Mouse (Mus musculus): Measurements from ENCODE around the gene Ank. TPM values are rescaled to one million over a fixed set of nuclear protein-coding genes. Genes with fewer than 3 reads are reported as not detected.
A peak's percentile ranks its signal among the peaks of the same experiment; 100 is the strongest.

The Ank gene
- total and polyA plus RNA-seq, 2 experiments from 2014 or later, result 15.8 to 28.4 TPM

DNA sequence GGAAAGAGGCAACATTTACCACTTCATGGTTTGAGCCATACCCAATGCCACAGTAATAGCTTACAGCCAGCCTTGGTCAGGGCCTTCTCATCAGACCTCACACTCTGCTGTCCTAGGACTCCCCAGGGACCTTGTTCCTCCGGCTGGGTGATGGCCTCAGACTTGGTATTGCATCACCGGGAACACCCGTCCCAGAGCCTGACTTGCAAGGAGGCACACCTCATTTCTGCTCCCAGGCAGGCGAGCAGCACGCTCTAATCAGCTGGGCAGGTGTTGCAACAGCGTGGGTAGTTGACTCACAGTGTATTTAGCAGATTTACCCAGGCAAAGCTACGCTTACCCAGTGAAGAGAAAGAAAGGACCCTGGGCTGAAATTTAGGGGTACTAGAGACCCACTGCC is 11.2 kb downstream of the Ank start:
- no peaks in the 10 kb centered on the region for H3K9me3 ChIP-seq (ENCODE audit: low read length)
- DNase-seq (ENCODE audit: low spot score), result no peak
- H3K4me1 ChIP-seq (ENCODE audit: insufficient read depth, low read length), result peaks cover 5% of the 10 kb centered on the region; the same call in 1 of the 2 replicates

GRCm38 (mm10) chr15:27480333-27481015 is 14.0 kb downstream of the Ank start:
- no peak overlapping the region for H3K27ac ChIP-seq (ENCODE audit: low read depth, low read length)
- 82% methylated on average over 4 of the region's 4 CpGs for WGBS
- DNase-seq (ENCODE audit: low spot score) (no peak), ATAC-seq (ENCODE audit: low FRiP score) (no peak)
- H3K4me3 ChIP-seq (ENCODE audit: low read depth, low read length), result no peak overlapping the region
- H3K9ac ChIP-seq (replicated peaks; ENCODE audit: low read length, poor library complexity, severe bottlenecking), result no peak overlapping the region
- TF ChIP-seq CTCF (IDR thresholded peaks at IDR 0.05), result no peak
- H3K36me3 ChIP-seq (ENCODE audit: insufficient read depth, low read length), result no peaks in the 10 kb centered on the region
- peaks cover 9% of the 10 kb centered on the region for H3K4me1 ChIP-seq (ENCODE audit: insufficient read depth, low read length)
- no peaks in the 10 kb centered on the region for H3K27me3 ChIP-seq (ENCODE audit: insufficient read depth, low read length)
- H3K9me3 ChIP-seq (ENCODE audit: low read length), result no peaks in the 10 kb centered on the region
- H3K4me2 ChIP-seq (ENCODE audit: low read depth, low read length, poor library complexity, severe bottlenecking), result no peak overlapping the region

More for the DNA sequence above, 11.2 kb downstream of the Ank start:
- Histone ChIP-seq H3K27me3 (ENCODE audit: insufficient read depth, low read length) (no peaks in the 10 kb centered on the region), H3K36me3 (ENCODE audit: insufficient read depth, low read length) (no peaks in the 10 kb centered on the region), H3K27ac (ENCODE audit: low read depth, low read length) (no peak overlapping the region), H3K9ac (replicated peaks; ENCODE audit: low read length, poor library complexity, severe bottlenecking) (no peak overlapping the region), H3K4me2 (ENCODE audit: low read depth, low read length, poor library complexity, severe bottlenecking) (no peak overlapping the region), H3K4me3 (ENCODE audit: low read depth, low read length) (no peak overlapping the region)
- no peak for TF ChIP-seq CTCF (IDR thresholded peaks at IDR 0.05)
- ATAC-seq (ENCODE audit: low FRiP score), result no peak
- 92% methylated on average over 7 of the region's 7 CpGs for WGBS

DNA sequence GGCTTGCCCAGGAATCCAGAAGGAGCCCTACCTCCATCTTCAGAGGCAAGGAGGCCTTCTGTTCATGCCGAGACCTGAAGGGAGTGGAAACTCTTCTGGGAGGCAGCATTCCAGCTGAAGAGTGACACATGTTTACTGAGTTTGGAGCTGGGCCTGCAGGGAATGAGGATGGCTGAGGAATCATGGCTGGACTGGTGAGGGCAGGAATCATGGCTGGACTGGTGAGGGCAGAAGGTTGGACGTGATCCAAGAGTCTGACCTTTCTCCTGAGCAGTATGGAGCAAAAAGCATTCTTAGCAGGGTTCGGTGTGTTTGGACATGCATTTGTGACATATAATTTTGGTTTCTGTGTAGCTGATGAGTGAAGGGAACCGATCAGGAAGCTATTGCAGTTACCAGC is 15.5 kb downstream of the Ank start:
- Histone ChIP-seq H3K4me1 (ENCODE audit: insufficient read depth, low read length) (peaks cover 19% of the 10 kb centered on the region), H3K4me3 (ENCODE audit: low read depth, low read length) (no peak overlapping the region), H3K27ac (ENCODE audit: low read depth, low read length) (no peak overlapping the region), H3K4me2 (ENCODE audit: low read depth, low read length, poor library complexity, severe bottlenecking) (no peak overlapping the region), H3K36me3 (ENCODE audit: insufficient read depth, low read length) (no peaks in the 10 kb centered on the region), H3K9me3 (ENCODE audit: low read length) (no peaks in the 10 kb centered on the region), H3K9ac (replicated peaks; ENCODE audit: low read length, poor library complexity, severe bottlenecking) (no peak overlapping the region), H3K27me3 (ENCODE audit: insufficient read depth, low read length) (no peaks in the 10 kb centered on the region)
- no peak for TF ChIP-seq CTCF (IDR thresholded peaks at IDR 0.05)
- no peak for DNase-seq (ENCODE audit: low spot score)
- no peak for ATAC-seq (ENCODE audit: low FRiP score)
- WGBS, result 94% methylated on average over 4 of the region's 4 CpGs

GRCm38 (mm10) chr15:27483183-27483582 is 16.7 kb downstream of the Ank start:
- Histone ChIP-seq H3K4me2 (ENCODE audit: low read depth, low read length, poor library complexity, severe bottlenecking) (no peak overlapping the region), H3K9ac (replicated peaks; ENCODE audit: low read length, poor library complexity, severe bottlenecking) (no peak overlapping the region), H3K4me3 (ENCODE audit: low read depth, low read length) (no peak overlapping the region), H3K27me3 (ENCODE audit: insufficient read depth, low read length) (no peaks in the 10 kb centered on the region), H3K27ac (ENCODE audit: low read depth, low read length) (no peak overlapping the region), H3K9me3 (ENCODE audit: low read length) (no peaks in the 10 kb centered on the region), H3K4me1 (ENCODE audit: insufficient read depth, low read length) (peaks cover 25% of the 10 kb centered on the region), H3K36me3 (ENCODE audit: insufficient read depth, low read length) (no peaks in the 10 kb centered on the region)
- TF ChIP-seq CTCF (IDR thresholded peaks at IDR 0.05), result no peak
- 71% methylated on average over 3 of the region's 3 CpGs for WGBS
- DNase-seq (ENCODE audit: low spot score) (no peak), ATAC-seq (ENCODE audit: low FRiP score) (no peak)

GRCm38 (mm10) chr15:27485567-27486278 is 19.2 kb downstream of the Ank start:
- Histone ChIP-seq H3K4me2 (ENCODE audit: low read depth, low read length, poor library complexity, severe bottlenecking) (peak overlapping the region; percentile 18; the same call in 1 of the 2 replicates), H3K9ac (replicated peaks; ENCODE audit: low read length, poor library complexity, severe bottlenecking) (no peak overlapping the region), H3K27me3 (ENCODE audit: insufficient read depth, low read length) (no peaks in the 10 kb centered on the region), H3K36me3 (ENCODE audit: insufficient read depth, low read length) (no peaks in the 10 kb centered on the region), H3K4me3 (ENCODE audit: low read depth, low read length) (no peak overlapping the region), H3K4me1 (ENCODE audit: insufficient read depth, low read length) (peaks cover 24% of the 10 kb centered on the region), H3K27ac (ENCODE audit: low read depth, low read length) (no peak overlapping the region), H3K9me3 (ENCODE audit: low read length) (no peaks in the 10 kb centered on the region)
- 26% methylated on average over 12 of the region's 12 CpGs for WGBS
- ATAC-seq (ENCODE audit: low FRiP score) (0 out of 2 replicates have a peak, but pooled peaks have one; percentile 34), DNase-seq (ENCODE audit: low spot score) (peak; percentile 48)
- no peak for TF ChIP-seq CTCF (IDR thresholded peaks at IDR 0.05)

DNA sequence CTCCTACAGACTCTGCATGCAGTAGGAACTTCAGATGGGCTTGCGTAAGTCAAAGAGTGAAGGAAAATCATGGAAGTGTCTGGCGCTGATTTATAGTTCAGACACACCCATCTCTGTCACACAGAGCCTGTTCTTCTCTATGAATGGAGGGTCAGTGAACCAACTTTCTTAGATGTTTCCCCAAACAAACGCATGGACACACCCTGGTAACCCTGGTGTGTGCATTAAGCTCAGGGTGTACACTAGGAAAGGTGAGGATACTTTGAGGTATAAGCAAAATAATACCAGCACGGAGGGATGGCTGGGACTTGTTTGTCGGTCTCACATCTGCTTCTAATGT is 19.8 kb downstream of the Ank start:
- no peak overlapping the region for H3K4me3 ChIP-seq (ENCODE audit: low read depth, low read length)
- no peaks in the 10 kb centered on the region for H3K27me3 ChIP-seq (ENCODE audit: insufficient read depth, low read length)
- peaks cover 24% of the 10 kb centered on the region for H3K4me1 ChIP-seq (ENCODE audit: insufficient read depth, low read length)
- ATAC-seq (ENCODE audit: low FRiP score) (no peak), DNase-seq (ENCODE audit: low spot score) (no peak)
- no peak overlapping the region for H3K9ac ChIP-seq (replicated peaks; ENCODE audit: low read length, poor library complexity, severe bottlenecking)
- TF ChIP-seq CTCF (IDR thresholded peaks at IDR 0.05), result no peak
- H3K4me2 ChIP-seq (ENCODE audit: low read depth, low read length, poor library complexity, severe bottlenecking), result no peak overlapping the region
- 71% methylated on average over 5 of the region's 5 CpGs for WGBS
- H3K36me3 ChIP-seq (ENCODE audit: insufficient read depth, low read length), result no peaks in the 10 kb centered on the region
- no peak overlapping the region; the same call in 1 of the 2 replicates for H3K27ac ChIP-seq (ENCODE audit: low read depth, low read length)
- H3K9me3 ChIP-seq (ENCODE audit: low read length), result no peaks in the 10 kb centered on the region
